Mouse (Mus musculus): ENCODE measurements at regions not wholly inside any gene's neighbourhood (a gene's known extent, or its start where the extent isn't known, plus 50 kb on each side); places are given as distances from the start of the nearest gene placed in this dataset.
A peak's percentile ranks its signal among the peaks of the same experiment; 100 is the strongest.

- DNase-seq, result no peak
These were observed 441.8 kb upstream of the Tbx3 start for GRCm38 (mm10) chr5:119228691-119229090.

- peak; percentile 19 to 63 for DNase-seq
These were observed 437.5 kb upstream of the Tbx3 start for GRCm38 (mm10) chr5:119232941-119233340.

GRCm38 (mm10) chr5:119235884-119236283, 434.6 kb upstream of the Tbx3 start:
- no peak for DNase-seq

- DNase-seq, result peak in 1 of 2 experiments; percentile 58
These were observed 423.6 kb upstream of the Tbx3 start for GRCm38 (mm10) chr5:119246824-119247223.

- no peak for DNase-seq
These were observed 421.8 kb upstream of the Tbx3 start for GRCm38 (mm10) chr5:119248626-119249025.

GRCm38 (mm10) chr5:119249124-119249718, 421.2 kb upstream of the Tbx3 start:
- no peak for DNase-seq

GRCm38 (mm10) chr5:119251311-119252047, 419.0 kb upstream of the Tbx3 start:
- no peak for DNase-seq

- DNase-seq, result no peak
These were observed 412.9 kb upstream of the Tbx3 start for GRCm38 (mm10) chr5:119257374-119258120.

- DNase-seq, result no peak
These were observed 411.6 kb upstream of the Tbx3 start for GRCm38 (mm10) chr5:119258831-119259230.

- no peak for DNase-seq
These were observed 405.1 kb upstream of the Tbx3 start for GRCm38 (mm10) chr5:119265149-119265890.

GRCm38 (mm10) chr5:119271234-119271852, 399.1 kb upstream of the Tbx3 start:
- DNase-seq, result no peak

GRCm38 (mm10) chr5:119273203-119273602, 397.3 kb upstream of the Tbx3 start:
- DNase-seq, result no peak

GRCm38 (mm10) chr5:119273615-119274014, 396.9 kb upstream of the Tbx3 start:
- no peak for DNase-seq

- no peak for DNase-seq
These were observed 395.5 kb upstream of the Tbx3 start for GRCm38 (mm10) chr5:119274817-119275494.

GRCm38 (mm10) chr5:119280146-119280545, 390.3 kb upstream of the Tbx3 start:
- DNase-seq, result no peak

- no peak for DNase-seq
These were observed 380.7 kb upstream of the Tbx3 start for GRCm38 (mm10) chr5:119289808-119290207.

GRCm38 (mm10) chr5:119292323-119292722, 378.1 kb upstream of the Tbx3 start:
- peak; percentile 41 to 54 for DNase-seq

- DNase-seq, result no peak
These were observed 377.6 kb upstream of the Tbx3 start for GRCm38 (mm10) chr5:119292889-119293288.

GRCm38 (mm10) chr5:119299311-119299710, 371.2 kb upstream of the Tbx3 start:
- DNase-seq, result no peak

- DNase-seq, result no peak
These were observed 370.4 kb upstream of the Tbx3 start for GRCm38 (mm10) chr5:119300106-119300505.

GRCm38 (mm10) chr5:119301539-119301938, 368.9 kb upstream of the Tbx3 start:
- DNase-seq, result peak in 1 of 2 experiments; percentile 49

Measured in adrenal gland, postnatal 36 days (tissue).